Mouse (Mus musculus) kidney, postnatal 0 days (tissue): ENCODE results near the gene Asb16. TPM values are rescaled to one million over a fixed set of nuclear protein-coding genes. Genes with fewer than 3 reads are reported as not detected.

Experiments used
- ATAC-seq: fragments of 200-750 bp; cut with Nextera tagmentation; replicated peaks from 2 replicates; pipeline ENCODE4 v1.8.0; 2017; ENCODE audit warnings: low read depth, moderate number of reproducible peaks, moderate TSS enrichment, moderate library complexity; ENCODE audit not compliant: low FRiP score
- DNase-seq: peaks from one replicate; pipeline ENCODE4 v3.0.0-alpha.2; 2016; ENCODE audit warnings: low spot score
- H3K27ac ChIP-seq: fragments of 300-500 bp; sonication (generic); 2 replicates; pipeline ENCODE4 v1.5.1; 2014; ENCODE audit warnings: mild to moderate bottlenecking
- H3K27me3 ChIP-seq: fragments of 300-500 bp; sonication (generic); 2 replicates; pipeline ENCODE4 v1.6.1; 2014; ENCODE audit warnings: low read length, mixed read lengths; ENCODE audit not compliant: insufficient read depth
- H3K36me3 ChIP-seq: fragments of 300-500 bp; sonication (generic); 2 replicates; pipeline ENCODE4 v1.6.1; 2014; ENCODE audit warnings: low read length, mixed read lengths; ENCODE audit not compliant: insufficient read depth
- H3K4me1 ChIP-seq: fragments of 300-500 bp; sonication (generic); replicated peaks from 2 replicates; pipeline ENCODE4 v1.6.1; 2014; ENCODE audit warnings: antibody characterized with exemption, low read length, mixed read lengths; ENCODE audit not compliant: insufficient read depth
- H3K4me2 ChIP-seq: fragments of 300-500 bp; sonication (generic); 2 replicates; pipeline ENCODE4 v1.6.1; 2014; ENCODE audit warnings: mild to moderate bottlenecking, low read length, moderate library complexity, mixed read lengths
- H3K4me3 ChIP-seq: fragments of 300-500 bp; sonication (generic); replicated peaks from 2 replicates; pipeline ENCODE4 v1.5.1; 2014; ENCODE audit warnings: low read depth, low read length
- H3K9ac ChIP-seq: fragments of 300-500 bp; sonication (generic); 2 replicates; pipeline ENCODE4 v1.6.1; 2014; ENCODE audit warnings: low read depth, low read length
- H3K9me3 ChIP-seq: fragments of 300-500 bp; sonication (generic); replicated peaks from 2 replicates; pipeline ENCODE4 v1.6.1; 2016; ENCODE audit warnings: low read length, inconsistent platforms, mixed read lengths
- CTCF ChIP-seq: IDR thresholded peaks from 2 replicates; pipeline ENCODE4 v1.5.1; 2016; ENCODE audit warnings: antibody characterized with exemption, low read depth, mild to moderate bottlenecking, moderate library complexity
- WGBS: fragments of 180-500 bp; shearing (Covaris S2); extraction: QIAGEN DNeasy Blood & Tissue Kit; methylation state at CpG from one replicate; pipeline ENCODE4 v1.1.7; 2014; 5-methylcytosine and 5-hydroxymethylcytosine counted together
- polyA plus RNA-seq: library from polyadenylated mRNA; unstranded; fragments of >200 nt; fragmentation: Nextera tagmentation; extraction: Ambion mirVana; gene quantifications from 2 replicates; pipeline ENCODE4 v1.2.1, GENCODE M21; 2015

The Asb16 gene
- polyA plus RNA-seq, 1 experiment from 2014 or later, result not detected

GRCm38 (mm10) chr11:102221954-102222351, 46.6 kb upstream of the Asb16 start:
- no peaks in the 10 kb centered on the region for H3K27me3 ChIP-seq
- peaks cover 57% of the 10 kb centered on the region for H3K4me1 ChIP-seq
- ATAC-seq (no peak; the same call in 1 of the 2 replicates), DNase-seq (peak; percentile 55)
- H3K4me2 ChIP-seq, result 0 out of 2 replicates have a peak overlapping the region, but pooled peaks have one; percentile 5
- H3K9me3 ChIP-seq, result no peaks in the 10 kb centered on the region
- H3K36me3 ChIP-seq, result 0 out of 2 replicates have a peak, but pooled peaks cover 9% of the 10 kb centered on the region
- 0 out of 2 replicates have a peak overlapping the region, but pooled peaks have one; percentile 8 for H3K27ac ChIP-seq
- 0 out of 2 replicates have a peak, but pooled peaks have one; percentile 27 for TF ChIP-seq CTCF
- no peak overlapping the region for H3K9ac ChIP-seq
- 51% methylated on average over 8 of the region's 8 CpGs for WGBS
- no peak overlapping the region for H3K4me3 ChIP-seq

DNA sequence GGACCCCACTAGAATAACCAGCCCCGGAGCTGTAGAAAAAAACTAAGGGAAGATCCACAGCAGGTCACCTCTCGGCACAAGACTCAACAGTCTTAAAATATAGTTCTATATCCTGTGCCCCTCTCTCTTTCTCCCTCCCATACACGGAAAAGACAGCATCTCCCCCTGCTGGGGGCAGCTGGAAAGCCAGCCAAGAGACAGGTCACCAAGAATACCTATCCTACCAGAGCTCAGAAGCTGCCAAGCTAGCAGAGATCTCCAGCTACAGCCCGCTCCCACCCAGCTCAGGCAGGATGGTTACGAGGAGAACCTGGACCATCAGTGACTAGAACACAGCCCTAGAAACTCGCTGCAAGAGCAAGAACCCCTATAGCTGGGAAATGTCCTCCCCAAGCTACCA, 45.4 kb upstream of the Asb16 start:
- ATAC-seq (no peak), DNase-seq (peak; percentile 79)
- Histone ChIP-seq H3K36me3 (0 out of 2 replicates have a peak, but pooled peaks cover 9% of the 10 kb centered on the region), H3K4me3 (no peak overlapping the region), H3K9ac (no peak overlapping the region), H3K27me3 (no peaks in the 10 kb centered on the region), H3K4me1 (peaks cover 50% of the 10 kb centered on the region), H3K9me3 (no peaks in the 10 kb centered on the region), H3K4me2 (no peak overlapping the region), H3K27ac (no peak overlapping the region)
- peak; percentile 77 for TF ChIP-seq CTCF
- WGBS, result 37% methylated on average over 6 of the region's 6 CpGs

DNA sequence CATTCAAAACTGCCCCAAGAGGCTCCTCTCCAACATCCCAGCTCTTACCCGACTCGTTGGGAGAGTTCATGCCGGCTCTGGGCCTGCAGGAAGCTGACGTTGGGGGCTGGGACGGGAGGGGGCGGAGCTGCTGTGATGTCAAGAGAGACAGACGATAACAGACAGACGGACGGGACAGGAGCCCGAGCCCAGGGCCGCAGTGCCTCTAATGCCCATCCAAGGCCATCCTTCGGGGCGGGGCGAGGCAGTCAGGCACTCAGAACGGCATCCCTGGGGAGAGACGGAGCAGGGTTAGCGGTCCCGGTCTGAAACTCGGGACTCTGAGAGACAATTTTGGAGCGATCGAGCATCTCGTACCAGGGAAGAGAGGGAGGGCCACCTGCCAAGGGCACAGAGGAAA, 43.9 kb upstream of the Asb16 start:
- no peak for TF ChIP-seq CTCF
- WGBS, result 13% methylated on average over 22 of the region's 22 CpGs
- Histone ChIP-seq H3K9me3 (no peaks in the 10 kb centered on the region), H3K4me1 (peaks cover 42% of the 10 kb centered on the region), H3K9ac (peak overlapping the region; percentile 31; the same call in 1 of the 2 replicates), H3K27ac (no peak overlapping the region), H3K4me2 (peak overlapping the region; percentile 50), H3K4me3 (no peak overlapping the region), H3K27me3 (no peaks in the 10 kb centered on the region), H3K36me3 (0 out of 2 replicates have a peak, but pooled peaks cover 9% of the 10 kb centered on the region)
- ATAC-seq (no peak), DNase-seq (no peak)

GRCm38 (mm10) chr11:102225221-102225620, 43.3 kb upstream of the Asb16 start:
- no peak overlapping the region for H3K27ac ChIP-seq
- TF ChIP-seq CTCF, result no peak
- 0 out of 2 replicates have a peak, but pooled peaks cover 9% of the 10 kb centered on the region for H3K36me3 ChIP-seq
- H3K9me3 ChIP-seq, result no peaks in the 10 kb centered on the region
- ATAC-seq, result no peak
- 74% methylated on average over 5 of the region's 5 CpGs for WGBS
- no peak for DNase-seq
- no peaks in the 10 kb centered on the region for H3K27me3 ChIP-seq
- peaks cover 41% of the 10 kb centered on the region for H3K4me1 ChIP-seq
- no peak overlapping the region; the same call in 1 of the 2 replicates for H3K9ac ChIP-seq
- H3K4me3 ChIP-seq, result no peak overlapping the region
- no peak overlapping the region for H3K4me2 ChIP-seq

DNA sequence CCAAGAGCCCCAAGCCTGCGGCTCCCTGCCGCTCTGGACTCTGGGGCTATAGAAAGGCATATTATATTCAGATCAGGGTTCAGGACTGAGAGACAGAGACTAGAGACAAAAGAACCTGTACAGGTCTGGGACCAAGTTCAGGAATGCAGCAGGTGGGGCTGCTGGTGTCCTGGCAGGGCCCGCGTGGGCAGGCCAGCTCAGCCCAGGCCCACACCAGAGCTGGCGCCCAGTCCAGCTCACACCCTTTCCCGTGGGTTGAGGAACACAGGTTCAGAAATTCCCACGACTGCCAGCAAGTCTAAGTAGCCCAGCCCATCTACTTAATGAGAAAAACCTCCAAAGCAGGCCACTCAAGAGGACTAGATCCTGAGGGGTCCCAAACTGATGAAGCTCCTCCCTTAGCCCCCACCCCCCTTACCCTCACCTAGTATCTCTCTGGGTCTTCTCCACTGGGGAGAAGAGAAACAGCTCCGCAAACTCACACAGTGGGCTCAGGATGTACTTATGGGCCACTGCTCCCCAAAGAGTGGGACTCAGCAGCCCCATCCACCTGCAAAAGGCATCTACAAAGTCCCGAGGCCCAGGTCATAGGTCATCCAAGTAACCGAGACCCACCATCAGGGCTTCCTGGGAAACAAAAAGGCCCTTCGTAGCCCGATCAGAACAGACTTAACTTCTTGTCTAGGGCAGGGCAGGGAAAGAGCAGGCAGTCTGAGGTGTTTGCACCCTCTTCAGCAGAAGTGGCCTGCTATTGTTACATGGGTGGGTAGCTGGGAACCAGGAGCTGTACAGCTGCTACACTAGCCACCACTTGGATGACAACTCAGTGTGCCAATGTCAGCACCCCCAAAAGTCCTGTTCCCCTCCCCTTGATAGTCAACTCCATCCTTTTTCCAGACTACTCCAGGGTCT, 42.2 kb upstream of the Asb16 start:
- H3K4me1 ChIP-seq, result peaks cover 33% of the 10 kb centered on the region
- H3K36me3 ChIP-seq, result 0 out of 2 replicates have a peak, but pooled peaks cover 7% of the 10 kb centered on the region
- H3K27ac ChIP-seq, result no peak overlapping the region
- ATAC-seq (no peak), DNase-seq (no peak)
- H3K4me2 ChIP-seq, result no peak overlapping the region
- no peaks in the 10 kb centered on the region for H3K27me3 ChIP-seq
- no peak overlapping the region for H3K4me3 ChIP-seq
- no peak overlapping the region for H3K9ac ChIP-seq
- no peak for TF ChIP-seq CTCF
- H3K9me3 ChIP-seq, result no peaks in the 10 kb centered on the region
- 78% methylated on average over 12 of the region's 12 CpGs for WGBS

- H3K27ac ChIP-seq, result no peak overlapping the region
- H3K27me3 ChIP-seq, result no peaks in the 10 kb centered on the region
- H3K4me2 ChIP-seq, result peak overlapping the region; percentile 88
- H3K9me3 ChIP-seq, result no peaks in the 10 kb centered on the region
- H3K4me1 ChIP-seq, result peaks cover 22% of the 10 kb centered on the region
- WGBS, result 29% methylated on average over 12 of the region's 12 CpGs
- no peak for ATAC-seq
- H3K4me3 ChIP-seq, result peak overlapping the region; percentile 95; the same call in 1 of the 2 replicates
- DNase-seq, result no peak
- H3K9ac ChIP-seq, result no peak overlapping the region
- no peaks in the 10 kb centered on the region for H3K36me3 ChIP-seq
- TF ChIP-seq CTCF, result no peak
Measured at GRCm38 (mm10) chr11:102227270-102228190, 41.0 kb upstream of the Asb16 start.
